Mouse (Mus musculus) thymus, postnatal 10 days (tissue): ENCODE data around the gene Etfa.

Experiments
- DNase-seq, 2 experiments: peaks; one replicate each; pipeline ENCODE4 v3.0.0; 2021; ENCODE audit warnings: low spot score in 2 of 2

Etfa gene

GRCm38 (mm10) chr9:55511521-55511993 lies 486 bp downstream of the Etfa start:
- no peak for DNase-seq

DNA sequence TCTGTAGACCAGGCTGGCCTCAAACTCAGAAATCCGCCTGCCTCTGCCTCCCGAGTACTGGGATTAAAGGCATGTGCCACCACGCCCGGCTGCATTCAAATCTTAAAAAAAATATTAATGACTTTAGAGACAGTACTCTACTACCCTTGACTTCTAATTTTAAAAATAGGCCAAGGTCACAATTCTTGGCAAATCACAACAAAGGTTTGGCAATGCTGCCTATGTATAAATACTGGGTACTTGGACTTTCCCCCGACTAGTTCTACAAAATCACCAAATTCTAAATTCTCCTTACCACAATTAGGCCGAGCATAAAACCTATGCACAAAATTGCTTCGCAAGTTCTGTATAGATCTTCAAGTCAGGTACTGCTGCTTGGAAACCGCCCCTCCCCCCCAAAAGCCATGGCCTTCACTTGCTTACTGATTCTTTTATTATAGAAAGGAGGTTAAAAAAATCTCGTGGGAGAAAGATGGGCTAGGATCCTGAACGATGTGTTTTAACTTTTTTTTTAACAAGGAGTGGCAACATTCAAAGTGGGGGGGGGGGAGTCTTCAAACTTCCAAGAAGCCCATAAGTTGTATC lies 1.3 kb downstream of the Etfa start:
- DNase-seq: no peak

GRCm38 (mm10) chr9:55509731-55510130 lies 2.3 kb downstream of the Etfa start:
- DNase-seq: no peak

DNA sequence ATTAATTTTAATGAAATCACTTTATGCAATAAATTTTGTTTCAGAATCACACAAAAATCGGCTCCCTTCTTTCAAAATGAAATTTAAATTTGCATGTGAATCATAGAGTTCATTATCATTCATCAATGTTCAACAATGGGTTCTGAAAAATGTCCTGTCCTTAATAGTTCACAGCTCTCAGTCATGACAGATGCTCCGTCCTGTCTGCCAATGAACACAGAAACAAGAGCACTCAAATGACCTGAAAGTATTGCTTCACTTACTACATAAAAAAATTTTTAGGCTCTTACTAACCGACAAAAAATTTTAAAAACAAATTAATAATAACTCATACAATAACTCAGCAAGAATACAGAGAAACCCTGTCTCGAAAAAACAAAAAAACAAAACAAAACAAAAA lies 3.3 kb downstream of the Etfa start:
- no peak for DNase-seq

- DNase-seq: no peak
Measured at GRCm38 (mm10) chr9:55507922-55508321, 4.1 kb downstream of the Etfa start.

DNA sequence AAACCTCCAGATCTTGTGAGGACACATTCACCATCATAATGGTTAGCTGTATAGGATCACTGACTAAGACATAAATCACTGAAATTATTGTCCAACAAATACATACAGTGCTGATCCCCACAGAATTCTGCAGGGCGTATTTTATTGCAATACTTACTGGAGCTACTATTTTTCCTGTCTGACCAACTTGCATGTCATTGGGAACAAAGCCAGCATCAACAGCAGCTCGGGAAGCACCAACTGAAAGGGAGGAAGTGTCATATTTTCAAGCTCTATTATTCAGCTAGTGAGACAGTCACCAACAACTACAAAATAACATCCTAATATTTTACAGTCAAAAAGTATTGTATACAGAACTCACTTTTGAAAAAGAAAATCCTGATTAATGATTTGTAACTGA lies 29.9 kb downstream of the Etfa start:
- DNase-seq: no peak

DNA sequence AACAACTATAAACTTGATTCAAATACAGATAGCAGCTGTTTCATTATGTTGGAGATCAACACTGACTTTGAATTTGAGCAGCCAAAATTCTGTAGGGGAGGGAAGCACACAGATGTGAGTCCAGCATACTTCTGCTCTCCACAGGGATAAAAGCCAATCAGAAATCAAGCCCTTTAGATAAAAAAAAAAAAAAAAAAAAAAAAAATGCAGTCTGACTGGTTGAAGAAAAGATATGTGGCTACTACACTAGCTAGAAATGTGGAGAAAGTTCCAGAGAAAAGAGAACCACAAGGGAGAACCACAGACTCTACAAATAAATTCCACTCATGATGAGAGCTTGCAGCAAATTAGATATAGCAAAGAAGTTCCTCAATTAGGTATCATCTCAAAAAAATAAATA lies 33.3 kb downstream of the Etfa start:
- no peak for DNase-seq

DNA sequence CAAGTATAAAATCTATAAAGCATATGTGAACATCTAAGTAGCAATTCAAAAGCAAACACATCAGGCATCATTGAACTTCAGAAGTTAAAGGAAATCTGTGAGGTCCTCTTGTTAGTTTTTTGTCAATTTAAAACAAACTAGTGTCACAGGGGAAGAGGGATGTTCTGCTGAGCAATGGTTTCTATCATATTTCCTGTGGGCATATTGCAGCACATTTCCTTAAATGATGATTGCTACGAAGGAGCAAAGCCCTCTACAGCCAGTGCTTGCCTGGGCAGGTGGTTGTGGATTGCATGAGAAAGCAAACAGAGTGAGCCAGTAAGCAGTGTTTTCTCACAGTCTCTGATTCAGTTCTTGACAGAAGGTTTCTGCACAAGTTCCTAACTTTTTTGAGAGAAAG lies 36.0 kb downstream of the Etfa start:
- no peak for DNase-seq

- DNase-seq: peak in 1 of 2 experiments; percentile 12
Measured at GRCm38 (mm10) chr9:55468397-55468796, 43.6 kb downstream of the Etfa start.

DNA sequence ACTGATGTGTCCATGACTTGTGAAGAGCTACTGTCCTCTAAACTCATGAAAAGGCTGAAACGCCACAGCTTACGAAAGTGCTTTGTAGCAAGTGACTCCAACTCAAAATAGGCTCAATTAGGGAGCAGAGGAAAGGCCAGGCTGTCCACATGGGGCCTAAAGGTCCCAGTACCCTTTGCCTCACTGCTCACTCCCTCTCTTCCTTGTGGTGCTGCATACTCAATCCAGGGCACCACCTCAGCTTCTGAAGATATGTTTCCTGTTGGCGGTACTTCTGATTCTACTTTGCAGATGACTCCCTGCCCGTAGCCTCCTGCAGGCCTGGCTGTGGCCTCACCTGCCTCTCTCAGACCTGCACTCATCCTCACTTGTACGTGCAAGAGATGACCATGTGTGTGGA lies 58.7 kb downstream of the Etfa start:
- no peak for DNase-seq

- no peak for DNase-seq
Measured at GRCm38 (mm10) chr9:55452906-55453305, 59.1 kb downstream of the Etfa start.

DNA sequence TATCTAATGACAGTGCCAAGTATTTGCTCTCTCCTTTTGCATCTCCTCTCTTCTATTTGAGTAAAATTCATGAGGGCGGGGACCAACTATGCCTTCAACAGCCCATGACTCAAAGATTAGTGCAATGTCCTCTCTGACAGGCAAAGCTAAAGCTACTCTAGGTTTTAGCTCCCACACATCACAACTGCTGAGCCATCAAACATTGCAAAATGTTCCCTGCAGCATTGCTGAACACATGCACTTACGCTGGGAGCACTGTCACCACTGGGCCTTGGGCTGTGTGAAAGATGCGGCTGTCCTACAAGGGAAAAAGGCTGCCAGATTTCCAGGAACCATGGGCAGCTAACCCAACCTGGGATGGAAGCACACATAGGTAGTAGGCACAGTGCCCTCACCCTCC lies 60.6 kb downstream of the Etfa start:
- DNase-seq: no peak

- DNase-seq: no peak
Measured at GRCm38 (mm10) chr9:55450035-55450434, 62.0 kb downstream of the Etfa start.

- DNase-seq: no peak
Measured at GRCm38 (mm10) chr9:55449108-55449507, 62.9 kb downstream of the Etfa start.

GRCm38 (mm10) chr9:55447509-55447908 lies 64.5 kb downstream of the Etfa start:
- no peak for DNase-seq

GRCm38 (mm10) chr9:55439206-55439780 lies 72.8 kb downstream of the Etfa start:
- no peak for DNase-seq

GRCm38 (mm10) chr9:55438433-55438832 lies 73.6 kb downstream of the Etfa start:
- no peak for DNase-seq

DNA sequence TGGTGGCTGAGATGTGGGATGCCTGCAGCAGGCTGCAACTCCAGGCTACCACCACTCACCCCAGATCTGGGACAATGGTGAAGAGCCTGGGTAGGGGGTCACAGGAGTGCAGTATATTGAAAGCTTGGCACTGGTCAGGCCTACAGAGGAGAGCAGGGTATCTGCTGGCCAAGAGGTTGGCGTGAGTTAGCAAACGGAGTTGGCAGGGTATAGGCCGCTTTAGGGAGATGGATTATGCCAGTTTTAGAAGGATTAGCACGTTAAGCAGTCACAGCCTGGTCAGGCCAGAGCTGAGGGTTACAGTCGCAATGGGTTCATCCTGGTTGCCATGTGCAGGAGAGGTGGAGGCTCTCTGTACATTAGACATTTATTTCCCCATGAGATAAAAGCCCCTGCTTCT lies 78.2 kb downstream of the Etfa start:
- DNase-seq: no peak

DNA sequence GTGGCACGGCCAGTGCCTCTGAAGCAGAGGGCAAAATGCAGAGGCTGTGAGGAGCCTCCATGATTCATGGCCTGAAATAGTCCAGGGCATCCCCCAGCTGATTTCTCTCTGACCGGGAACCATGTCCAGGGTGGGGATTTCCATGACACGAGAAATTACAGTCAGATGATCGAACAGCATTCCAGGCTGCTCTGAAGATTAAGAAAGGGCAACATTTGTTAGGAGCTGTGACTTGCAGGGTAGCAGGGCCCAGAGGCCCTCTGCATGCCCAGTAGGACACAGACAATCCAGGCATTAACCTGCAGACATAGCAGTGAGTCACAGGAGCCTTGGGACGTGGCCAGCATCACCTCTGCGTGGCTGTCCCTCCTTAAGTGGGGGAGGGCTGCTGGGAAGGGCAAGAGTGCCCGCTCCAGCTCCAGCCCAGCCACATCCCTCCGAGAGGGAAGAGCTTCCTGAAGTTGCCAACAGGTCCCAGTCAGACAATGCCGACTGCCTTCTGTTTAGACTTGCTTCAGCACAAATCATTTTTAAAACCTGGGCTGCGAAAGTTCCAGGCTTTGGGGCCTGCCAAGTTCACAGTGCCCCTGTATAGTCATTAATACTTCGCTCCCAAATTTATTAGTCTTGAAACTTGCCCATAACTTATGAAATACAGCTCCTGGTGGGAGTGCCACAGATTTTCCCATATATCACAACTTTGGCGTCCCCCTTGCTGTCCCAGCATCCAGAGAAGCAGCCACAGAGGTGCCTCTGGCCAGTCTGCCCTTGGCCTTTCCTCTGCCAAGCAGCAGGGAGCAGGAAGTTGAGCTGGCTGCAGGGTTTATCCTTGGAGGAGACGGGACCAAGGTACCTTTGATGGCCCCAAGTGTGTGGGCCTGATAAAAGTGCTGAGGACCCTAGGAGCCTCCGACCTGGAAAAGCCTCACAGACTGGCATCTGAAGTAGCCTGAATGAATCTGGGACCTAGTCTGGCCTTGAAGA lies 79.4 kb downstream of the Etfa start:
- no peak for DNase-seq

DNA sequence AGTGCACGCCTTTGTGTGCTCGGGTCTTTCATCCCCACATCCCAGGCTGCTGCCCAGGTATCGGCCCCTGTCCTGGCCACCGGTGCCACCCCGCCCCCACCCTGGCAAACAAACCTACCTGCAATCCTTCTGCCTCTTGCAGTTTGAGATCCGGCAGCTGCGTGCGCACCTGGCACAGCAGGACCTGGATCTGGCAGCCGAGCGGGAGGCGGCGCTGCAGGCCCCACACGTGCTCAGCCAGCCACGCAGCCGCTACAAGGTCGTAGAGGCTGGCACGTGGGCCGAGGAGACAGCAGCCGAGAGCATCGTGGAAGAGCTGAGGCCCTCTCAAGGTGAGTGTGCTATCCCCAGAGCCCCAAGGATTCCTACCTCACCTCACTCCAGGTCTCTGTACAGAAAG lies 81.9 kb downstream of the Etfa start:
- DNase-seq: no peak

- DNase-seq: peak; percentile 43 to 69
Measured at GRCm38 (mm10) chr9:55429242-55429975, 82.6 kb downstream of the Etfa start.

GRCm38 (mm10) chr9:55425271-55425810 lies 86.7 kb downstream of the Etfa start:
- no peak for DNase-seq
